Mouse (Mus musculus) cerebellum, adult 2 months (tissue): ENCODE measurements around the gene Ankrd27.

Experiments used
- CTCF ChIP-seq: fragments of 200-500 bp; IDR thresholded peaks from 2 replicates; pipeline ENCODE4 v1.5.1; 2011; ENCODE audit warnings: low read depth, mild to moderate bottlenecking, control low read depth, low read length, moderate library complexity, borderline replicate concordance; ENCODE audit not compliant: insufficient read depth
- POLR2A ChIP-seq: fragments of 200-500 bp; IDR thresholded peaks from 2 replicates; pipeline ENCODE4 v1.6.1; 2011; ENCODE audit warnings: low read length, control low read depth, borderline replicate concordance; ENCODE audit not compliant: insufficient read depth

- TF ChIP-seq POLR2A (no peak), CTCF (no peak)
Observed at GRCm38 (mm10) chr7:35646317-35647081, 60.5 kb downstream of the Ankrd27 start.
